Mouse (Mus musculus) cerebellum, adult 2 months (tissue): ENCODE measurements at regions not wholly inside any gene's neighbourhood (a gene's known extent, or its start where the extent isn't known, plus 50 kb on each side); places are given as distances from the start of the nearest gene placed in this dataset.
A peak's percentile ranks its signal among the peaks of the same experiment; 100 is the strongest.

ENCODE experiments used
- DNase-seq, 2 experiments: peaks; one replicate each; pipeline ENCODE4 v3.0.0; 2021
- H3K27ac ChIP-seq: fragments of 200-500 bp; 2 replicates; pipeline ENCODE4 v1.5.1; 2012; ENCODE audit warnings: low read length, control low read depth, inconsistent platforms; ENCODE audit not compliant: insufficient read depth
- H3K27me3 ChIP-seq: fragments of 200-500 bp; 2 replicates; pipeline ENCODE4 v1.6.1; 2012; ENCODE audit warnings: inconsistent platforms, mild to moderate bottlenecking, low read length, moderate library complexity; ENCODE audit not compliant: control insufficient read depth, insufficient read depth
- H3K4me1 ChIP-seq: fragments of 200-500 bp; 2 replicates; pipeline ENCODE4 v1.6.1; 2011; ENCODE audit warnings: low read length; ENCODE audit not compliant: control insufficient read depth, insufficient read depth
- H3K4me3 ChIP-seq: fragments of 200-500 bp; replicated peaks from 2 replicates; pipeline ENCODE3; 2011; ENCODE audit warnings: mild to moderate bottlenecking, low read depth, low read length, control low read depth; ENCODE audit not compliant: insufficient read depth
- CTCF ChIP-seq: fragments of 200-500 bp; IDR thresholded peaks from 2 replicates; pipeline ENCODE4 v1.5.1; 2011; ENCODE audit warnings: low read depth, mild to moderate bottlenecking, control low read depth, low read length, moderate library complexity, borderline replicate concordance; ENCODE audit not compliant: insufficient read depth
- POLR2A ChIP-seq: fragments of 200-500 bp; IDR thresholded peaks from 2 replicates; pipeline ENCODE4 v1.6.1; 2011; ENCODE audit warnings: low read length, control low read depth, borderline replicate concordance; ENCODE audit not compliant: insufficient read depth
- WGBS: fragments of 180-500 bp; shearing (Covaris S2); methylation state at CpG from one replicate; pipeline ENCODE4 v1.1.7; 2018; 5-methylcytosine and 5-hydroxymethylcytosine counted together

DNA sequence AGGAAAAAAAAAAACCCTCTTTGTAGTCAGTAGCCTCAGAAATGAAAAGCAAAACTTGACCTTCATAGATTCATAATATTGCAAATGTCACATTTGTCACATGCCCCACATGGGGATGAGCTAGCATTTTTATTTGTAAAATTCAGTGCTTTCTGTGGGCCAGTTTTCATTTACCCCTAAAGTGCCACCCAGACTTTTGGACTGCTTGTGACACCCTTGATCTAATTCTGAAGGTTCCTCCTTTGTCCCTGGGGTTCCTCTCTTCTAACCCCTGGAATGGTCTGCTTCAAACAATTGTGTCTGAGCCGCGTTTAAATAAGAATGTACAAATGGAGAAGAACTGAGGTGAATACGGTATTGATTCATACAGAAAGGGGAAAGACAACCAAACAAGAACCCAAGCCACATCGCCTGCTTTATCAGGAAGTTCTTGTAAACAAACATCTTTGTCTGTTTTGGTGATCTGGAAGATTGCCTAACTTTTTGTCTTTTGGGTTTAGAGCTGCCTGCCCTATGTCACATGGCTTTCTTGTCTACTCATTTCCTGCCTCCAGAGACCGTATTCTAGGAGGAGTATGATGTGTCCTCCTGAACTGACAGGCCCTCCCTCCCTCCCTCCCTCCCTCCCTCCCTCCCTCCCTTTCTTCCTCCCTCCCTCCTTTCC lies 203.1 kb upstream of the Gm9833 start:
- no peaks in the 10 kb centered on the region; the same call in 1 of the 2 replicates for H3K27me3 ChIP-seq

GRCm38 (mm10) chr3:9885565-9885964 lies 202.3 kb upstream of the Gm9833 start:
- WGBS: 15% methylated on average over 8 of the region's 8 CpGs
- Histone ChIP-seq H3K4me1 (peaks cover 3% of the 10 kb centered on the region; the same call in 1 of the 2 replicates), H3K27me3 (no peaks in the 10 kb centered on the region; the same call in 1 of the 2 replicates), H3K4me3 (no peak overlapping the region), H3K27ac (no peak overlapping the region)
- DNase-seq: peak; percentile 14 to 31
- TF ChIP-seq CTCF (no peak), POLR2A (no peak)

More for the DNA sequence above, 203.1 kb upstream of the Gm9833 start:
- no peak overlapping the region for H3K27ac ChIP-seq
- no peak overlapping the region for H3K4me3 ChIP-seq
- H3K4me1 ChIP-seq: peaks cover 3% of the 10 kb centered on the region; the same call in 1 of the 2 replicates
- no peak for DNase-seq
- TF ChIP-seq POLR2A (no peak), CTCF (no peak)
- WGBS: 63% methylated on average over 5 of the region's 5 CpGs

DNA sequence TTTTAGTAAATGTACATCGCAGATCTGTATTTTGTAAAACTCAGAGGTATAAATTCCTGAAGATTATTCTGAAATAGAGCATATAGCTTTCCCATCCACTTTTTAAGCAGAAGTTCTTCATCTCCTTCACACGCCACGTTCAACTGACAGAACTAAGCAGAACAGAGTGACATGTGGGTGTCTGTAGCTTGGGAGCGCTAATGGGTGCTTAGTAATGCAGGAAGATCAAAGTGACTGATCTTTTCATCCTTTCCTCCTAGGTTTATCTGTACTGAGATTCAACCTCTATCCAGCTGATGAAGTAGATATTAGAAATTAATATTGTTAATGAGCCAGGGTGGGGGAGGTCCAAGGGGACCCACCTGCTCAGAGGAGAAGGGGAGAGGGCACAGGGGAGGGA lies 201.8 kb upstream of the Gm9833 start:
- WGBS: 48% methylated on average over 4 of the region's 4 CpGs
- Histone ChIP-seq H3K27ac (no peak overlapping the region), H3K4me1 (peaks cover 3% of the 10 kb centered on the region; the same call in 1 of the 2 replicates), H3K4me3 (no peak overlapping the region), H3K27me3 (no peaks in the 10 kb centered on the region; the same call in 1 of the 2 replicates)
- no peak for TF ChIP-seq POLR2A
- no peak for DNase-seq

DNA sequence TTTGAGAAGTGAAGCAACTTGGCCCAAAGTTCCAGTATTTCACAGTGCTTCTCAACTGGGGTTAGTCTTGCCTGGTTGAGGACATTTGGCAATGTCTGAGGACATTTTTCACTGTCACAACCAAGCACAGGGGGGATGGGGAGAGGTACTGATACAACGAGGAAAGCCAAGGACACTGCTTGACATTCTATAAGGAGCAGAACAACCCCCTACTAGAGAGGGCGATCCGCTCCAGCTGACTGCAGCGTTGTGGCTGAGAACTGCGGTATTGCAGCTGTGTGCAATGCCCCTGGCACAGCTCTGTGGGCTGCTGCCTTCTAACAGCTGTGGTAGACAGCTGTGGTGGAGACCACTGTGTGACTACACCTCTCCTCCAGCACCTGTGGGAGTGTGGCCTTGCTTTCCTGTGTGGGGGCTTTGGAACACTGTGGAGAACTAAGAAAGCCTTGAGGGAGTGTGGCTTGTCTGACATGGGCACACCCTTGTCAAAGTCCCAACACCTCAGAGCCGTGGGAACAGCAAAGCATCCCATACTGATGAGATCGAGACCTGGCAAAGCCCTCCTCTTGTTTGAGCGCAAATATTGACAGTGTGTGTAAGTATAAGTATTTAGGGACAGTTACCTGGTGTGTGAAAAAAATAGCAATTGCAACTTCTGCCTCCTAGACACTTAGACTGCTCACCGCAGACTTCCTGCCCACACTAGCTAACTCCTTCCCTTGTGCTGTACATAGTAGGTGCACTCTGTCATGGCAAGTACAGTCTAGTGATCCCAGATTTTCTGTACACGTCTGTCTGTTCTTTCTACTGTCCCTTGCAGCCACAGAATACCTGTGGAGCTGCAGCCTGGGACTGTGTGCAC lies 200.9 kb upstream of the Gm9833 start:
- WGBS: 60% methylated on average over 10 of the region's 10 CpGs
- H3K27me3 ChIP-seq: no peaks in the 10 kb centered on the region; the same call in 1 of the 2 replicates
- H3K27ac ChIP-seq: no peak overlapping the region
- no peak overlapping the region for H3K4me3 ChIP-seq
- TF ChIP-seq POLR2A (no peak), CTCF (no peak)
- peaks cover 3% of the 10 kb centered on the region; the same call in 1 of the 2 replicates for H3K4me1 ChIP-seq
- no peak for DNase-seq

DNA sequence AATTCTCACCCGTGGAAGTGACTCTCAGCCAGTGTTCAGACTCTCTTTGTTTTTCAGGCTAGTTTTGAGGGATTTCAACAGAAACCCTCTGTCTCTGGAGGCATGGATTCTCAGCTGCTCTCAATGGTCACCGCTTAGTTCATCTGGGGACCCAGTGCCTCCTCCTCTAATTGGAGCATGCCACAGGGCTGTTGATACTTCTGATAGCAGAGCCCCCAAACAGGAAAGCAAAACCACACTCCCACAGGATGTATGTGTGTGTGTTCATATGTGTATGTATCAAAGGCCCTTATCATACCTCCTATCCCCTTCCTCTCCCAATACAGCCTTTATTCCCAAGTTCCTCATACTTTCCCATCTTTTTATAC lies 200.3 kb upstream of the Gm9833 start:
- TF ChIP-seq POLR2A (no peak), CTCF (no peak)

GRCm38 (mm10) chr3:9888051-9888450 lies 199.9 kb upstream of the Gm9833 start:
- no peak overlapping the region for H3K4me3 ChIP-seq
- TF ChIP-seq CTCF (no peak), POLR2A (no peak)
- 94% methylated on average over 5 of the region's 5 CpGs for WGBS
- H3K27me3 ChIP-seq: no peaks in the 10 kb centered on the region; the same call in 1 of the 2 replicates
- no peak for DNase-seq
- H3K27ac ChIP-seq: no peak overlapping the region
- H3K4me1 ChIP-seq: peaks cover 3% of the 10 kb centered on the region; the same call in 1 of the 2 replicates

More for the DNA sequence above, 200.3 kb upstream of the Gm9833 start:
- H3K4me3 ChIP-seq: no peak overlapping the region
- H3K27ac ChIP-seq: no peak overlapping the region
- WGBS: 83% methylated on average over 2 of the region's 2 CpGs
- no peak for DNase-seq
- no peaks in the 10 kb centered on the region; the same call in 1 of the 2 replicates for H3K27me3 ChIP-seq
- H3K4me1 ChIP-seq: peaks cover 3% of the 10 kb centered on the region; the same call in 1 of the 2 replicates

DNA sequence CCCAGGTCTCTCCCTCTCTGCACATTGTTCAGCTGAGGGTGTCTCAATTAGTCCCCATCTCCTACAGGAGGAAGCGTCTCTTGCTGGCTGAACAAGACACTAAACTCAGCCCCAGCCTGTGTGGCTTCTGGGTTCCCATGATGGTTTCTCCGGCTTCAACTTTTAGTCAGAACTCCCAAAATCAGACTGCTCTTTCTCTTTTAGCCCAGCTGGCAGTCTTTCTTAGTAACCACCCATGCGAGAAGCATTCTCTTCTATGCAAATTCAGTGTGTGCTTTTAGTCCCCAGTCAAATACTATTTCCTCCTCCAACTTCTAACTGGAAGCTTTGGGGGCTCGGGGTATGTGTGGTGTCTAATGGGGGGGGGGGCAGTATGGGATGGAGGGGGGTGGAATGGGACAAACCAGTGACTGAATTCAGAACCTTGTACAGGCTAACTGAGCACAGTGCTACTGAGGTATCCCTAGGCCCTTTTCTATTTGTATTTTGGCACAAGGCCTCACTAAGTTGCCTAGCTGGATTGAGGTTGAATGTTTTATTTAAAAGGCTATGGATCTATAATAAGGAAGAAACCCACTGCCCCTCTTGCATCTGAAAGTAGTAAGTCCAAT lies 194.9 kb upstream of the Gm9833 start:
- Histone ChIP-seq H3K4me3 (no peak overlapping the region), H3K4me1 (no peaks in the 10 kb centered on the region), H3K27me3 (no peaks in the 10 kb centered on the region), H3K27ac (no peak overlapping the region)
- DNase-seq: no peak
- TF ChIP-seq CTCF (no peak), POLR2A (no peak)
- 45% methylated on average over 4 of the region's 4 CpGs for WGBS
